26 mouse cellular contexts compared by ENCODE assay signal in genomic region chr7:98145842-98146446, GRCm38 (mm10). TPM values are rescaled to one million over a fixed set of nuclear protein-coding genes. Genes with fewer than 3 reads are reported as not detected.
A peak's percentile ranks its signal among the peaks of the same experiment; 100 is the strongest.
DNase-seq lines count a peak whose midpoint lies in the region; ATAC-seq lines count a peak whose summit lies in the region.
"Had no signal": no experiment of that assay in that cellular context is flagged by ENCODE, and none has a peak within 500 bp of the region (broad histone marks: within the 10 kb centered on the region; RNA-seq: fewer than 3 reads in every experiment).

No protein-coding gene starts in this region.

- intact Hi-C loops in left cerebral cortex, postnatal 4 days (cut with DNase I) = no loop called here
- intact Hi-C loops in left cerebral cortex, postnatal 10 days (cut with DNase I) = loop anchor here (10.0 kb wide), 1 partner anchor 289 kb away; no protein-coding TSS in a partner anchor

- peak; percentile 61 for DNase-seq in adrenal gland, adult 2 months
- DNase-seq in adrenal gland, postnatal 4 days (ENCODE audit: low spot score in 2 of 2) = no peak
- DNase-seq in left cerebral cortex, postnatal 4 days = peak; percentile 29
- DNase-seq in left cerebral cortex, postnatal 10 days (ENCODE audit: extremely low spot score in 1 of 2, low spot score in 2 of 2) = no peak
- DNase-seq in fibroblast of lung, adult 2 months (ENCODE audit: low read depth) = peak; percentile 46
- DNase-seq in telencephalon, adult 2 months (ENCODE audit: low read depth, low spot score) = peak; percentile 29
- DNase-seq in testis, postnatal 14 days (ENCODE audit: low spot score) = no peak
- DNase-seq: adrenal gland, postnatal 10 days; cerebellum, adult 11-12 months; cerebellum, postnatal 36 days; gastrocnemius, postnatal 36 days; heart, postnatal 4 days; kidney, adult 9 months; kidney, postnatal 36 days; lung, adult 2 months; lung, postnatal 36 days; right cerebral cortex, postnatal 4 days; thymus, postnatal 25 days had no signal

- no peak for ATAC-seq in megakaryocyte, adult 5-6 weeks (ENCODE audit: poor library complexity, severe bottlenecking)
- ATAC-seq: intestine, embryonic 15.5 days had no signal

RNA-seq across cellular contexts. Expression of gene Omp, which starts 0.6 kb away (rescaled TPM):
- 1 to 10 TPM in 1 of 2 experiments, under 1 TPM in 1; 0.17 to 5.7 TPM for total RNA-seq in adrenal gland, adult 2 months (2021)
- polyA plus RNA-seq in adrenal gland, adult 2 months (2012; rRNA removed) = 3.3 and 10.3 TPM in 2 replicates
- total RNA-seq in adrenal gland, postnatal 4 days (2021) = 1 to 10 TPM in 1 of 2 experiments, under 1 TPM in 1; 0.79 to 1.3 TPM
- 1 to 10 TPM; 1.4 to 2.1 TPM for total RNA-seq in left cerebral cortex, postnatal 4 days (2021)
- 1 to 10 TPM in 1 of 2 experiments, under 1 TPM in 1; 0.56 to 1.2 TPM for total RNA-seq in left cerebral cortex, postnatal 10 days (2021)
- total RNA-seq in megakaryocyte, adult 5-6 weeks (2015) = not detected in 2 replicates
- not detected in 2 replicates for total RNA-seq in megakaryocyte, adult 5-6 weeks (2017)
- polyA plus RNA-seq: forebrain, embryonic 11.5 days had no signal

RNA-seq across cellular contexts. Expression of gene Myo7a, which starts 26.6 kb away (rescaled TPM):
- 100 to 1,000 TPM; 140 to 146 TPM for total RNA-seq in adrenal gland, adult 2 months (2021)
- 136 and 180 TPM in 2 replicates for polyA plus RNA-seq in adrenal gland, adult 2 months (2012; rRNA removed)
- 100 to 1,000 TPM; 132 to 153 TPM for total RNA-seq in adrenal gland, postnatal 4 days (2021)
- 10 to 100 TPM; 17.8 to 18.7 TPM for total RNA-seq in left cerebral cortex, postnatal 4 days (2021)
- 10 to 100 TPM; 16.5 to 16.7 TPM for total RNA-seq in left cerebral cortex, postnatal 10 days (2021)
- 7.3 and 8.4 TPM in 2 replicates for total RNA-seq in megakaryocyte, adult 5-6 weeks (2015)
- total RNA-seq in megakaryocyte, adult 5-6 weeks (2017) = 12.7 and 13.9 TPM in 2 replicates

RNA-seq across cellular contexts. Expression of gene Capn5, which starts 32.1 kb away (rescaled TPM):
- total RNA-seq in adrenal gland, adult 2 months (2021) = 1 to 10 TPM; 4.1 to 6.1 TPM
- 8.4 and 11.2 TPM in 2 replicates for polyA plus RNA-seq in adrenal gland, adult 2 months (2012; rRNA removed)
- 10 to 100 TPM; 15.6 to 18.7 TPM for total RNA-seq in adrenal gland, postnatal 4 days (2021)
- total RNA-seq in left cerebral cortex, postnatal 4 days (2021) = 10 to 100 TPM; 51.0 to 52.2 TPM
- 10 to 100 TPM; 46.4 to 46.6 TPM for total RNA-seq in left cerebral cortex, postnatal 10 days (2021)
- 1.1 TPM in 2 replicates for total RNA-seq in megakaryocyte, adult 5-6 weeks (2015)
- 0.73 and 0.89 TPM in 2 replicates for total RNA-seq in megakaryocyte, adult 5-6 weeks (2017)

RNA-seq across cellular contexts. Expression of gene B3gnt6, which starts 53.3 kb away (rescaled TPM):
- under 1 TPM in 1 of 2 experiments, not detected in 1; 0.78 TPM for total RNA-seq in adrenal gland, adult 2 months (2021)
- polyA plus RNA-seq in adrenal gland, adult 2 months (2012; rRNA removed) = 0.19 and 0.20 TPM in 2 replicates
- 1 to 10 TPM; 1.3 to 1.8 TPM for total RNA-seq in adrenal gland, postnatal 4 days (2021)
- total RNA-seq in left cerebral cortex, postnatal 4 days (2021) = under 1 TPM; 0.16 to 0.28 TPM
- total RNA-seq in left cerebral cortex, postnatal 10 days (2021) = under 1 TPM; 0.24 to 0.28 TPM
- 0.11 and 0.38 TPM in 2 replicates for total RNA-seq in megakaryocyte, adult 5-6 weeks (2015)
- 0.28 and 0.59 TPM in 2 replicates for total RNA-seq in megakaryocyte, adult 5-6 weeks (2017)
- total RNA-seq: gastrocnemius, postnatal 36 days; heart, adult 8-10 months; heart, postnatal 4 days had no signal
- polyA plus RNA-seq: forebrain, embryonic 11.5 days; heart, embryonic 15.5 days; limb, embryonic 10.5 days; liver, embryonic 11.5 days; midbrain, embryonic 11.5 days had no signal

Comparison
In these comparisons a context has a peak if more than half of its experiments do, and no peak if none do; other contexts are left out.
1. DNase-seq: peak in adrenal gland, adult 2 months (single experiment), left cerebral cortex, postnatal 4 days (single experiment), fibroblast of lung, adult 2 months (single experiment) and telencephalon, adult 2 months (single experiment); none in adrenal gland, postnatal 4 days (0 of 2), left cerebral cortex, postnatal 10 days (0 of 2) and testis, postnatal 14 days (single experiment).
2. RNA of gene Myo7a, which starts 26.6 kb away (total RNA-seq): 132 to 153 TPM in adrenal gland, postnatal 4 days and 140 to 146 TPM in adrenal gland, adult 2 months; 17.8 to 18.7 TPM in left cerebral cortex, postnatal 4 days, 16.5 to 16.7 TPM in left cerebral cortex, postnatal 10 days and 7.3 to 13.9 TPM in megakaryocyte, adult 5-6 weeks; every median in the first group is over 4 times any median in the second.